Mouse (Mus musculus): ENCODE data around the gene Kctd10.

DNA sequence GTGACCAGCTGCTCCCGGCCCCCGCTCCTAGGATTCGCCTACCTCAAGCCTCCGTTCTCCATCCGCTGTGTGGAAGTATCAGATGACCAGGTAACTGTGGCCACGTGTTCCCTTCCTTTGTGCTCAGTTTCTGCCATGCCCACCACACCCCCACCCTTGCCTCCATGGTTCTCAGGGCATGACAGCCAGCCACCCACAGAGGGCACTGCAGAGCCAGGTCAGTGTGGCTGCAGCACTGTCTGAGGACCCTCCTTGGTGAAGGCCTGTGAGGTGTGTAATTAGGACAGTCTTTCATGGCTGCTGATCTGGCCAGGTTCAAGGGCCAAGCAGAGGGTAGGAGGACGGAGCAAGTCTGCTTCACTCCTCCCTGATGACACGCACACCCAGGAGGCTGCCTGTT is 38.2 kb upstream of the Kctd10 start:
- TF ChIP-seq CTCF (IDR thresholded peaks at IDR 0.05; ENCODE audit: low read depth) (peak; percentile 67), EP300 (optimal IDR thresholded peaks at IDR 0.05) (no peak)

All from stomach, postnatal 0 days (tissue).